Comparison of ENCODE assay signal across 8 mouse cellular contexts in the genomic region with DNA sequence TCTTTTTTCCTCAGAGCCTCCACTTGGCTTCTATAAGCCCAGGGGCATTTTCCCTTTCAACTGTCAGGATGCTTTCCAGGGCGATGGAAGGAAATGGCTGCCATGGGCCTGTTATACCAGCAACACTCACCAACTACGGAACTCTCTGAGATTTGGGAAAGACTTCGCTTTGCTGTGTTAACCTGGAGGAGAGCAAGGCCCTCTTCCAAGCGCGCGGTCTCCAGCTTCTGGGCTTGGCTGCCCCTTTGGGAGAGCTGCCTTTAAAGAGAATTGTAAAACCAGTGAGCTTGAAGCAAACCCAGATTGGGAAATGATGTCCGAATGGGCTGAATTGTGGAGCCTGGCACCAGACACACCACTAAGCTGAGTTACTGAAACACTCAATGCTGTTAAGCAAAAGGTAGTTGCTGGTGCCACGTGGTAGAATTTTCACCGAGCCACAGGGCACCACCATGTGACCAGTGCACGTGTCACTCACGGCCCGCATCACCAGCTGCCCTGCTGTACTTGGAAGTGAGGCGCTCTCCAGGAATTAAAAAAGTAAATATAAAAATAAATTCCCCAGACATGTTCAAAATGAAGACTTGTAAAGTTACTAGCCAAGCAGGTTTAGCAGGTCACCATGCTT.
DNase-seq lines count a peak whose midpoint lies in the region; ATAC-seq and TF ChIP-seq lines count a peak whose summit lies in the region.
"Had no signal": no experiment of that assay in that cellular context is flagged by ENCODE, and none has a peak within 500 bp of the region (broad histone marks: within the 10 kb centered on the region; RNA-seq: fewer than 3 reads in every experiment).

No protein-coding gene starts in this region.

- H3K9ac ChIP-seq in hindbrain, embryonic 13.5 days, result no peak overlapping the region
- H3K9ac ChIP-seq in hindbrain, embryonic 16.5 days (ENCODE audit: low read depth, low read length), result no peak overlapping the region
- no peak overlapping the region for H3K9ac ChIP-seq in limb, embryonic 14.5 days (ENCODE audit: low read depth, low read length, severe bottlenecking)
- no peak overlapping the region for H3K9ac ChIP-seq in liver, postnatal 0 days (replicated peaks)
- H3K9ac ChIP-seq: embryonic facial prominence, embryonic 15.5 days had no signal

- 59% methylated on average over 13 of the region's 13 CpGs for WGBS in hindbrain, embryonic 13.5 days
- WGBS in hindbrain, embryonic 16.5 days, result 57% methylated on average over 13 of the region's 13 CpGs
- 48% methylated on average over 13 of the region's 13 CpGs for WGBS in limb, embryonic 14.5 days
- 78% methylated on average over 13 of the region's 13 CpGs for WGBS in liver, postnatal 0 days (ENCODE audit: insufficient replicate concordance)

- no peaks in the 10 kb centered on the region for H3K36me3 ChIP-seq in hindbrain, embryonic 13.5 days
- H3K36me3 ChIP-seq in hindbrain, embryonic 16.5 days (ENCODE audit: control insufficient read depth, insufficient read depth, low read length), result no peaks in the 10 kb centered on the region
- H3K36me3 ChIP-seq in limb, embryonic 14.5 days (ENCODE audit: control insufficient read depth, insufficient read depth, low read length), result no peaks in the 10 kb centered on the region
- no peaks in the 10 kb centered on the region for H3K36me3 ChIP-seq in liver, postnatal 0 days (replicated peaks; ENCODE audit: insufficient read depth, low read length)
- H3K36me3 ChIP-seq: embryonic facial prominence, embryonic 15.5 days had no signal

- no peak; the same call in 1 of the 2 replicates for ATAC-seq in hindbrain, embryonic 13.5 days (ENCODE audit: low FRiP score)
- ATAC-seq in hindbrain, embryonic 16.5 days, result no peak
- ATAC-seq in CD4-positive, CD25-positive, alpha-beta regulatory T cell, adult 4 months, result peak; percentile 33
- peak; percentile 58 for ATAC-seq in limb, embryonic 14.5 days (ENCODE audit: low FRiP score, low read depth)
- no peak for ATAC-seq in liver, postnatal 0 days

- TF ChIP-seq CTCF in liver, postnatal 0 days (IDR thresholded peaks at IDR 0.05; ENCODE audit: low read depth), result no peak

- H3K4me1 ChIP-seq in hindbrain, embryonic 13.5 days (replicated peaks), result peaks cover 19% of the 10 kb centered on the region
- H3K4me1 ChIP-seq in hindbrain, embryonic 16.5 days (ENCODE audit: control insufficient read depth, insufficient read depth, low read depth, low read length), result peaks cover 5% of the 10 kb centered on the region; the same call in 1 of the 2 replicates
- H3K4me1 ChIP-seq in limb, embryonic 14.5 days (ENCODE audit: control insufficient read depth, insufficient read depth, low read length), result peaks cover 14% of the 10 kb centered on the region
- H3K4me1 ChIP-seq in liver, postnatal 0 days (ENCODE audit: insufficient read depth), result no peaks in the 10 kb centered on the region
- H3K4me1 ChIP-seq: embryonic facial prominence, embryonic 15.5 days had no signal

- H3K4me2 ChIP-seq in hindbrain, embryonic 13.5 days, result no peak overlapping the region
- H3K4me2 ChIP-seq in hindbrain, embryonic 16.5 days (ENCODE audit: low read length), result no peak overlapping the region
- H3K4me2 ChIP-seq in limb, embryonic 14.5 days (replicated peaks; ENCODE audit: low read depth, low read length, severe bottlenecking), result peak overlapping the region; percentile 13; the same call in 1 of the 2 replicates
- no peak overlapping the region for H3K4me2 ChIP-seq in liver, postnatal 0 days (ENCODE audit: low read depth, low read length)
- H3K4me2 ChIP-seq: embryonic facial prominence, embryonic 15.5 days had no signal

- TF ChIP-seq POLR2A in limb, embryonic 14.5 days (IDR thresholded peaks at IDR 0.05; ENCODE audit: borderline replicate concordance, extremely low read depth, insufficient read depth, insufficient read length), result no peak

- H3K9me3 ChIP-seq in hindbrain, embryonic 13.5 days, result no peaks in the 10 kb centered on the region
- no peaks in the 10 kb centered on the region for H3K9me3 ChIP-seq in hindbrain, embryonic 16.5 days (ENCODE audit: control insufficient read depth, low read length)
- no peaks in the 10 kb centered on the region for H3K9me3 ChIP-seq in limb, embryonic 14.5 days (ENCODE audit: control insufficient read depth, low read length)
- H3K9me3 ChIP-seq in liver, postnatal 0 days (ENCODE audit: low read length), result no peaks in the 10 kb centered on the region
- H3K9me3 ChIP-seq: embryonic facial prominence, embryonic 15.5 days had no signal

- TF ChIP-seq EP300 in liver, postnatal 0 days (IDR thresholded peaks at IDR 0.05; ENCODE audit: low read depth), result no peak

- DNase-seq in fibroblast of lung, adult 2 months (ENCODE audit: low read depth), result peak; percentile 25
- DNase-seq in limb, embryonic 14.5 days (ENCODE audit: low spot score), result peak; percentile 6
- DNase-seq in thymus, postnatal 10 days (ENCODE audit: low spot score in 2 of 2), result no peak
- DNase-seq in liver, postnatal 0 days, result no peak

- H3K27me3 ChIP-seq in hindbrain, embryonic 13.5 days, result no peaks in the 10 kb centered on the region
- H3K27me3 ChIP-seq in hindbrain, embryonic 16.5 days (replicated peaks; ENCODE audit: control insufficient read depth, insufficient read depth, low read length), result no peaks in the 10 kb centered on the region
- no peaks in the 10 kb centered on the region; the same call in 1 of the 2 replicates for H3K27me3 ChIP-seq in limb, embryonic 14.5 days (ENCODE audit: control insufficient read depth, insufficient read depth, low read length)
- H3K27me3 ChIP-seq in liver, postnatal 0 days (ENCODE audit: insufficient read depth, low read length), result no peaks in the 10 kb centered on the region
- H3K27me3 ChIP-seq: embryonic facial prominence, embryonic 15.5 days had no signal

- peak overlapping the region; percentile 60 for H3K27ac ChIP-seq in hindbrain, embryonic 13.5 days
- H3K27ac ChIP-seq in hindbrain, embryonic 16.5 days (ENCODE audit: low read depth, low read length), result no peak overlapping the region
- H3K27ac ChIP-seq in limb, embryonic 14.5 days (replicated peaks; ENCODE audit: low read depth, low read length), result no peak overlapping the region
- H3K27ac ChIP-seq in liver, postnatal 0 days (ENCODE audit: low read depth), result no peak overlapping the region
- H3K27ac ChIP-seq: embryonic facial prominence, embryonic 15.5 days had no signal

- no peak overlapping the region for H3K4me3 ChIP-seq in hindbrain, embryonic 13.5 days
- H3K4me3 ChIP-seq in hindbrain, embryonic 16.5 days (ENCODE audit: low read length), result no peak overlapping the region
- no peak overlapping the region for H3K4me3 ChIP-seq in limb, embryonic 14.5 days (replicated peaks; ENCODE audit: low read length)
- no peak overlapping the region for H3K4me3 ChIP-seq in liver, postnatal 0 days (ENCODE audit: low read depth, low read length)
- H3K4me3 ChIP-seq: embryonic facial prominence, embryonic 15.5 days had no signal

Comparison
In these comparisons a context has a peak if more than half of its experiments do, and no peak if none do; other contexts are left out.
1. ATAC-seq: peak in CD4-positive, CD25-positive, alpha-beta regulatory T cell, adult 4 months (single experiment) and limb, embryonic 14.5 days (single experiment); none in hindbrain, embryonic 13.5 days (single experiment), hindbrain, embryonic 16.5 days (single experiment) and liver, postnatal 0 days (single experiment).
2. DNase-seq: peak in fibroblast of lung, adult 2 months (single experiment) and limb, embryonic 14.5 days (single experiment); none in thymus, postnatal 10 days (0 of 2) and liver, postnatal 0 days (single experiment).